ENCODE assay signal across 9 mouse cellular contexts in the genomic region with DNA sequence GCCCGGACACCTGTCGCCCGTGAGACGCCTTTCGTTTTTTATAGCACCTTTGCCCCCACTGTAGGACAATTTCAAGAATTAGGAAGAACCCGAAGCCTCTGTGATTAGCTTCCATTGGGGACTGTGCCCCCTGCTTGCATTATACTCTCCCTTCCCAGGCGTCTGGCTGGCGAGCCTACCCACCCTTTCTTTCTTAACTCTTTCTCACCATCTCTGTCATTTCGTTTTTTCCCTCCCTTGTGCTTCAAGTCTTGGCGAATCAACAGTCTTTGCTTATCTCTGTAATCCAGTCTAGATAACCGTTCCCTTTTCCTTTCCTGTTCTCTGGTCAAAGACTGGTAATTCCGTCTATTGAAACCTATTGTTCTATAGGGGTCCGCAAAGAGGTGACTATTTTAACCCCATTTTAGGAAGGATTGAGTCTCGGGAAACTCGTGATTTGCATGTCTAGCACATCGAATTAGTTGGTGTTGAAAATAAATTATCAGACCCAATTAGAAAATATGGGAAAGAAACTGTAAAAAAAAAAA. TPM values are rescaled to one million over a fixed set of nuclear protein-coding genes. Genes with fewer than 3 reads are reported as not detected.
A peak's percentile ranks its signal among the peaks of the same experiment; 100 is the strongest.
DNase-seq lines count a peak whose midpoint lies in the region; ATAC-seq and TF ChIP-seq lines count a peak whose summit lies in the region.
"Had no signal": no experiment of that assay in that cellular context is flagged by ENCODE, and none has a peak within 500 bp of the region (broad histone marks: within the 10 kb centered on the region; RNA-seq: fewer than 3 reads in every experiment).

No protein-coding gene starts in this region.

- TF ChIP-seq CTCF in bone marrow macrophage, adult 2 months (IDR thresholded peaks at IDR 0.05; ENCODE audit: low read depth, low read length): no peak

- H3K4me1 ChIP-seq in kidney, embryonic 16.5 days (ENCODE audit: insufficient read depth, low read length): peaks cover 15% of the 10 kb centered on the region
- H3K4me1 ChIP-seq in bone marrow macrophage, adult 2 months (ENCODE audit: control insufficient read depth, insufficient read depth, low read length): peaks cover 5% of the 10 kb centered on the region; the same call in 1 of the 2 replicates
- H3K4me1 ChIP-seq in hindbrain, embryonic 14.5 days (replicated peaks; ENCODE audit: control insufficient read depth, insufficient read depth, low read length): peaks cover 20% of the 10 kb centered on the region
- H3K4me1 ChIP-seq in midbrain, embryonic 15.5 days: peaks cover 23% of the 10 kb centered on the region

- no peak; the same call in none of the 2 replicates for ATAC-seq in kidney, embryonic 16.5 days (ENCODE audit: low FRiP score, low TSS enrichment)
- peak; percentile 51; the same call in 1 of the 2 replicates for ATAC-seq in hindbrain, embryonic 14.5 days (ENCODE audit: low FRiP score)
- ATAC-seq in midbrain, embryonic 15.5 days (replicated peaks): peak; percentile 61; the same call in 1 of the 2 replicates

- peak overlapping the region; percentile 88 for H3K9ac ChIP-seq in kidney, embryonic 16.5 days (replicated peaks; ENCODE audit: low read length)
- H3K9ac ChIP-seq in hindbrain, embryonic 14.5 days: peak overlapping the region; percentile 95
- peak overlapping the region; percentile 87 for H3K9ac ChIP-seq in midbrain, embryonic 15.5 days

- under 1% methylated on average over 16 of the region's 16 CpGs for WGBS in kidney, embryonic 16.5 days
- 1% methylated on average over 16 of the region's 16 CpGs for WGBS in hindbrain, embryonic 14.5 days
- under 1% methylated on average over 16 of the region's 16 CpGs for WGBS in midbrain, embryonic 15.5 days

- H3K27ac ChIP-seq in kidney, embryonic 16.5 days (ENCODE audit: low read length): peak overlapping the region; percentile 93
- peak overlapping the region; percentile 65 for H3K27ac ChIP-seq in bone marrow macrophage, adult 2 months (ENCODE audit: insufficient read depth, low read depth, low read length)
- peak overlapping the region; percentile 96 for H3K27ac ChIP-seq in hindbrain, embryonic 14.5 days
- H3K27ac ChIP-seq in midbrain, embryonic 15.5 days: peak overlapping the region; percentile 94

- no peak for DNase-seq in kidney, postnatal 10 days
- no peak for DNase-seq in hindbrain, embryonic 14.5 days (ENCODE audit: low spot score)
- DNase-seq in adrenal gland, adult 18-20 months (ENCODE audit: low spot score in 2 of 2): no peak
- no peak for DNase-seq in spleen, postnatal 4 days (ENCODE audit: low spot score in 2 of 2)
- no peak for DNase-seq in adrenal gland, postnatal 10 days

- peak overlapping the region; percentile 89 for H3K4me3 ChIP-seq in kidney, embryonic 16.5 days (ENCODE audit: low read length)
- peak overlapping the region; percentile 90 for H3K4me3 ChIP-seq in bone marrow macrophage, adult 2 months (ENCODE audit: insufficient read depth, low read length)
- peak overlapping the region; percentile 95 for H3K4me3 ChIP-seq in hindbrain, embryonic 14.5 days (replicated peaks; ENCODE audit: low read length)
- H3K4me3 ChIP-seq in midbrain, embryonic 15.5 days: peak overlapping the region; percentile 88

- H3K9me3 ChIP-seq in kidney, embryonic 16.5 days (ENCODE audit: low read length): no peaks in the 10 kb centered on the region
- no peaks in the 10 kb centered on the region for H3K9me3 ChIP-seq in hindbrain, embryonic 14.5 days (ENCODE audit: control insufficient read depth, low read length)
- H3K9me3 ChIP-seq in midbrain, embryonic 15.5 days: no peaks in the 10 kb centered on the region

- H3K4me2 ChIP-seq in kidney, embryonic 16.5 days (replicated peaks; ENCODE audit: low read depth, low read length): peak overlapping the region; percentile 66
- peak overlapping the region; percentile 56 for H3K4me2 ChIP-seq in hindbrain, embryonic 14.5 days (replicated peaks)
- peak overlapping the region; percentile 64 for H3K4me2 ChIP-seq in midbrain, embryonic 15.5 days

- no peaks in the 10 kb centered on the region for H3K27me3 ChIP-seq in kidney, embryonic 16.5 days (ENCODE audit: insufficient read depth, low read length)
- no peaks in the 10 kb centered on the region for H3K27me3 ChIP-seq in hindbrain, embryonic 14.5 days (ENCODE audit: control insufficient read depth, insufficient read depth, low read length)
- no peaks in the 10 kb centered on the region for H3K27me3 ChIP-seq in midbrain, embryonic 15.5 days (replicated peaks)

- H3K36me3 ChIP-seq in kidney, embryonic 16.5 days (ENCODE audit: insufficient read depth, low read length): peaks cover 16% of the 10 kb centered on the region; the same call in 1 of the 2 replicates
- H3K36me3 ChIP-seq in hindbrain, embryonic 14.5 days (replicated peaks; ENCODE audit: control insufficient read depth, insufficient read depth): peaks cover 37% of the 10 kb centered on the region
- peaks cover 10% of the 10 kb centered on the region; the same call in 1 of the 2 replicates for H3K36me3 ChIP-seq in midbrain, embryonic 15.5 days (replicated peaks)

- no peak for TF ChIP-seq POLR2A in bone marrow macrophage, adult 2 months (IDR thresholded peaks at IDR 0.05; ENCODE audit: borderline replicate concordance, low read depth, low read length)

RNA-seq across cellular contexts. Expression of a gene that starts 0.6 kb away (rescaled TPM):
- 15.0 and 15.7 TPM in 2 replicates for polyA plus RNA-seq in kidney, embryonic 16.5 days (2015; fragmentation: Nextera tagmentation; extraction: Ambion mirVana)
- 26.5 and 28.3 TPM in 2 replicates for polyA plus RNA-seq in bone marrow macrophage, adult 2 months (2012; ENCODE audit: insufficient read depth, insufficient read length, missing spikeins)
- 93.4 and 94.2 TPM in 2 replicates for polyA plus RNA-seq in hindbrain, embryonic 14.5 days (2014; fragmentation: Nextera tagmentation; extraction: Ambion mirVana)
- 73.8 and 79.0 TPM in 2 replicates for polyA plus RNA-seq in midbrain, embryonic 15.5 days (2015; fragmentation: Nextera tagmentation; extraction: Ambion mirVana)
- total RNA-seq in adrenal gland, adult 18-20 months (2021): 10 to 100 TPM; 15.4 to 22.9 TPM
- total RNA-seq in adrenal gland, postnatal 10 days (2021): 10 to 100 TPM; 22.7 to 26.9 TPM

RNA-seq across cellular contexts. Expression of a gene that starts 0.7 kb away (rescaled TPM):
- 36.8 and 38.4 TPM in 2 replicates for polyA plus RNA-seq in kidney, embryonic 16.5 days (2015; fragmentation: Nextera tagmentation; extraction: Ambion mirVana)
- polyA plus RNA-seq in bone marrow macrophage, adult 2 months (2012; ENCODE audit: insufficient read depth, insufficient read length, missing spikeins): 10.0 and 14.6 TPM in 2 replicates
- polyA plus RNA-seq in hindbrain, embryonic 14.5 days (2014; fragmentation: Nextera tagmentation; extraction: Ambion mirVana): 26.9 and 30.3 TPM in 2 replicates
- polyA plus RNA-seq in midbrain, embryonic 15.5 days (2015; fragmentation: Nextera tagmentation; extraction: Ambion mirVana): 32.3 and 34.1 TPM in 2 replicates
- 10 to 100 TPM; 16.4 to 20.1 TPM for total RNA-seq in adrenal gland, adult 18-20 months (2021)
- 10 to 100 TPM; 16.4 TPM for total RNA-seq in adrenal gland, postnatal 10 days (2021)

RNA-seq across cellular contexts. Expression of a gene that starts 16.2 kb away (rescaled TPM):
- not detected in 2 replicates for polyA plus RNA-seq in kidney, embryonic 16.5 days (2015; fragmentation: Nextera tagmentation; extraction: Ambion mirVana)
- not detected in 2 replicates for polyA plus RNA-seq in bone marrow macrophage, adult 2 months (2012; ENCODE audit: insufficient read depth, insufficient read length, missing spikeins)
- not detected in 2 replicates for polyA plus RNA-seq in hindbrain, embryonic 14.5 days (2014; fragmentation: Nextera tagmentation; extraction: Ambion mirVana)
- polyA plus RNA-seq in midbrain, embryonic 15.5 days (2015; fragmentation: Nextera tagmentation; extraction: Ambion mirVana): not detected in 2 replicates
- not detected for total RNA-seq in adrenal gland, adult 18-20 months (2021)
- total RNA-seq in adrenal gland, postnatal 10 days (2021): not detected
- total RNA-seq: neutrophil, adult 5-6 weeks had no signal

RNA-seq across cellular contexts. Expression of a gene that starts 53.3 kb away (rescaled TPM):
- 603 and 613 TPM in 2 replicates for polyA plus RNA-seq in kidney, embryonic 16.5 days (2015; fragmentation: Nextera tagmentation; extraction: Ambion mirVana)
- polyA plus RNA-seq in bone marrow macrophage, adult 2 months (2012; ENCODE audit: insufficient read depth, insufficient read length, missing spikeins): 440 and 511 TPM in 2 replicates
- polyA plus RNA-seq in hindbrain, embryonic 14.5 days (2014; fragmentation: Nextera tagmentation; extraction: Ambion mirVana): 498 and 539 TPM in 2 replicates
- 426 and 445 TPM in 2 replicates for polyA plus RNA-seq in midbrain, embryonic 15.5 days (2015; fragmentation: Nextera tagmentation; extraction: Ambion mirVana)
- 100 to 1,000 TPM; 298 to 383 TPM for total RNA-seq in adrenal gland, adult 18-20 months (2021)
- total RNA-seq in adrenal gland, postnatal 10 days (2021): 100 to 1,000 TPM; 361 to 381 TPM

RNA-seq across cellular contexts. Expression of a gene that starts 57.3 kb away (rescaled TPM):
- polyA plus RNA-seq in kidney, embryonic 16.5 days (2015; fragmentation: Nextera tagmentation; extraction: Ambion mirVana): 45.1 and 51.2 TPM in 2 replicates
- not detected in 2 replicates for polyA plus RNA-seq in bone marrow macrophage, adult 2 months (2012; ENCODE audit: insufficient read depth, insufficient read length, missing spikeins)
- polyA plus RNA-seq in hindbrain, embryonic 14.5 days (2014; fragmentation: Nextera tagmentation; extraction: Ambion mirVana): 26.1 and 28.5 TPM in 2 replicates
- polyA plus RNA-seq in midbrain, embryonic 15.5 days (2015; fragmentation: Nextera tagmentation; extraction: Ambion mirVana): 27.0 and 27.5 TPM in 2 replicates
- total RNA-seq in adrenal gland, adult 18-20 months (2021): 10 to 100 TPM; 14.2 to 28.0 TPM
- 10 to 100 TPM; 23.7 to 30.8 TPM for total RNA-seq in adrenal gland, postnatal 10 days (2021)
- total RNA-seq: neutrophil, adult 5-6 weeks had no signal
